Comparison of ENCODE assay signal across 9 mouse cellular contexts in genomic region chr10:50895091-50895790, GRCm38 (mm10). TPM values are rescaled to one million over a fixed set of nuclear protein-coding genes. Genes with fewer than 3 reads are reported as not detected.
DNase-seq lines count a peak whose midpoint lies in the region; ATAC-seq and TF ChIP-seq lines count a peak whose summit lies in the region.
"Had no signal": no experiment of that assay in that cellular context is flagged by ENCODE, and none has a peak within 500 bp of the region (broad histone marks: within the 10 kb centered on the region; RNA-seq: fewer than 3 reads in every experiment).

No protein-coding gene starts in this region.

- H3K27me3 ChIP-seq in heart, embryonic 11.5 days (ENCODE audit: control insufficient read depth, insufficient read depth, low read length): peaks cover 80% of the 10 kb centered on the region
- H3K27me3 ChIP-seq in embryonic facial prominence, embryonic 14.5 days (replicated peaks; ENCODE audit: control insufficient read depth, insufficient read depth, low read length): peaks cover 85% of the 10 kb centered on the region
- peaks cover 99% of the 10 kb centered on the region for H3K27me3 ChIP-seq in intestine, postnatal 0 days (replicated peaks; ENCODE audit: control insufficient read depth, insufficient read depth, low read length)
- peaks cover 86% of the 10 kb centered on the region for H3K27me3 ChIP-seq in midbrain, embryonic 14.5 days (ENCODE audit: control insufficient read depth, insufficient read depth, low read length)

- H3K9ac ChIP-seq in heart, embryonic 11.5 days (ENCODE audit: low read depth, low read length): no peak overlapping the region
- H3K9ac ChIP-seq in embryonic facial prominence, embryonic 14.5 days (ENCODE audit: low read depth, low read length): no peak overlapping the region
- H3K9ac ChIP-seq in intestine, postnatal 0 days (ENCODE audit: low read depth, low read length): no peak overlapping the region
- peak overlapping the region; percentile 16; the same call in 1 of the 2 replicates for H3K9ac ChIP-seq in midbrain, embryonic 14.5 days (replicated peaks; ENCODE audit: low read length)

- peak overlapping the region; percentile 90 for H3K4me2 ChIP-seq in heart, embryonic 11.5 days
- H3K4me2 ChIP-seq in embryonic facial prominence, embryonic 14.5 days (ENCODE audit: low read depth, low read length): peak overlapping the region; percentile 86
- H3K4me2 ChIP-seq in intestine, postnatal 0 days (replicated peaks; ENCODE audit: low read depth): peak overlapping the region; percentile 66
- H3K4me2 ChIP-seq in midbrain, embryonic 14.5 days (ENCODE audit: low read length): peak overlapping the region; percentile 77

- WGBS in heart, embryonic 11.5 days (ENCODE audit: insufficient replicate concordance): under 1% methylated on average over 44 of the region's 44 CpGs
- under 1% methylated on average over 33 of the region's 44 CpGs for WGBS in embryonic facial prominence, embryonic 14.5 days
- WGBS in intestine, postnatal 0 days: under 1% methylated on average over 44 of the region's 44 CpGs
- WGBS in midbrain, embryonic 14.5 days: under 1% methylated on average over 44 of the region's 44 CpGs

- H3K9me3 ChIP-seq in heart, embryonic 11.5 days (replicated peaks; ENCODE audit: control insufficient read depth, low read length): no peaks in the 10 kb centered on the region
- no peaks in the 10 kb centered on the region for H3K9me3 ChIP-seq in embryonic facial prominence, embryonic 14.5 days (ENCODE audit: control insufficient read depth, low read length)
- no peaks in the 10 kb centered on the region for H3K9me3 ChIP-seq in intestine, postnatal 0 days (ENCODE audit: control insufficient read depth)
- H3K9me3 ChIP-seq in midbrain, embryonic 14.5 days (ENCODE audit: control insufficient read depth, low read length): no peaks in the 10 kb centered on the region

- TF ChIP-seq CTCF in intestine, postnatal 0 days (IDR thresholded peaks at IDR 0.05; ENCODE audit: low read depth): no peak

- peak overlapping the region; percentile 52 for H3K4me3 ChIP-seq in heart, embryonic 11.5 days (ENCODE audit: low read depth, low read length)
- H3K4me3 ChIP-seq in embryonic facial prominence, embryonic 14.5 days (ENCODE audit: low read depth, low read length): peak overlapping the region; percentile 51
- H3K4me3 ChIP-seq in intestine, postnatal 0 days (ENCODE audit: low read depth, low read length): peak overlapping the region; percentile 41
- H3K4me3 ChIP-seq in midbrain, embryonic 14.5 days (replicated peaks; ENCODE audit: low read depth, low read length): peak overlapping the region; percentile 43

- no peak; the same call in 1 of the 2 replicates for ATAC-seq in heart, embryonic 11.5 days (replicated peaks; ENCODE audit: insufficient number of reproducible peaks, low FRiP score, low TSS enrichment)
- 0 out of 2 replicates have a peak, but pooled peaks have one; percentile 2 for ATAC-seq in embryonic facial prominence, embryonic 14.5 days (ENCODE audit: low read depth)
- ATAC-seq in intestine, postnatal 0 days: no peak
- ATAC-seq in midbrain, embryonic 14.5 days (ENCODE audit: low FRiP score, low TSS enrichment): peak; percentile 19; the same call in 1 of the 2 replicates

- no peak for DNase-seq in heart, adult 11 months
- no peak for DNase-seq in embryonic facial prominence, embryonic 14.5 days (ENCODE audit: low spot score)
- peak; percentile 41 for DNase-seq in midbrain, embryonic 14.5 days
- DNase-seq in urinary bladder, adult 2 months (ENCODE audit: low spot score): no peak
- DNase-seq in adrenal gland, adult 18-20 months (ENCODE audit: low spot score in 2 of 2): no peak
- no peak for DNase-seq in frontal cortex, adult 2 months (ENCODE audit: extremely low spot score in 1 of 2, low spot score in 1 of 2)

- H3K36me3 ChIP-seq in heart, embryonic 11.5 days (ENCODE audit: control insufficient read depth, insufficient read depth, low read length): no peaks in the 10 kb centered on the region
- H3K36me3 ChIP-seq in embryonic facial prominence, embryonic 14.5 days (ENCODE audit: control insufficient read depth, insufficient read depth, low read length): no peaks in the 10 kb centered on the region
- no peaks in the 10 kb centered on the region for H3K36me3 ChIP-seq in intestine, postnatal 0 days (ENCODE audit: control insufficient read depth, insufficient read depth)
- no peaks in the 10 kb centered on the region for H3K36me3 ChIP-seq in midbrain, embryonic 14.5 days (ENCODE audit: control insufficient read depth, insufficient read depth, low read length)

- H3K4me1 ChIP-seq in heart, embryonic 11.5 days (ENCODE audit: control insufficient read depth, insufficient read depth, low read length): peaks cover 12% of the 10 kb centered on the region; the same call in 1 of the 2 replicates
- peaks cover 5% of the 10 kb centered on the region; the same call in 1 of the 2 replicates for H3K4me1 ChIP-seq in embryonic facial prominence, embryonic 14.5 days (ENCODE audit: control insufficient read depth, insufficient read depth, low read length)
- H3K4me1 ChIP-seq in intestine, postnatal 0 days (replicated peaks; ENCODE audit: control insufficient read depth, insufficient read depth, low read length): 0 out of 2 replicates have a peak, but pooled peaks cover 3% of the 10 kb centered on the region
- peaks cover 10% of the 10 kb centered on the region; the same call in 1 of the 2 replicates for H3K4me1 ChIP-seq in midbrain, embryonic 14.5 days (ENCODE audit: control insufficient read depth, insufficient read depth, low read length)

- no peak overlapping the region for H3K27ac ChIP-seq in heart, embryonic 11.5 days (ENCODE audit: low read depth, low read length)
- H3K27ac ChIP-seq in embryonic facial prominence, embryonic 14.5 days (replicated peaks; ENCODE audit: low read depth, low read length): no peak overlapping the region
- H3K27ac ChIP-seq in intestine, postnatal 0 days (ENCODE audit: low read depth, low read length): no peak overlapping the region
- H3K27ac ChIP-seq in midbrain, embryonic 14.5 days (replicated peaks; ENCODE audit: low read depth, low read length): no peak overlapping the region

RNA-seq across cellular contexts. Expression of gene Sim1, which starts 0.7 kb away (rescaled TPM):
- 0.09 and 0.23 TPM in 2 replicates for polyA plus RNA-seq in heart, embryonic 11.5 days (2014; fragmentation: Nextera tagmentation; extraction: Ambion mirVana)
- polyA plus RNA-seq in embryonic facial prominence, embryonic 14.5 days (2014; fragmentation: Nextera tagmentation; extraction: Ambion mirVana): 1.1 and 1.2 TPM in 2 replicates
- polyA plus RNA-seq in intestine, postnatal 0 days (2015; fragmentation: Nextera tagmentation; extraction: Ambion mirVana): not detected in 2 replicates
- 0.77 and 0.91 TPM in 2 replicates for polyA plus RNA-seq in midbrain, embryonic 14.5 days (2014; fragmentation: Nextera tagmentation; extraction: Ambion mirVana)
- polyA plus RNA-seq in urinary bladder, adult 2 months (2012; rRNA removed): not detected in 2 replicates
- not detected for total RNA-seq in adrenal gland, adult 18-20 months (2021)
- 0.02 TPM in 1 of 2 replicates, not detected in the other for polyA plus RNA-seq in frontal cortex, adult 2 months (2012; rRNA removed)
- polyA plus RNA-seq: C2C12 had no signal

Comparison
In these comparisons a context has a peak if more than half of its experiments do, and no peak if none do; other contexts are left out.
1. ATAC-seq: peak in embryonic facial prominence, embryonic 14.5 days (single experiment) and midbrain, embryonic 14.5 days (single experiment); none in heart, embryonic 11.5 days (single experiment) and intestine, postnatal 0 days (single experiment).
2. Peak in every context shown above with its lines, with median percentiles within 50 percentile points of each other: H3K4me2 ChIP-seq and H3K4me3 ChIP-seq.